Mouse (Mus musculus) thymus, postnatal 10 days (tissue): ENCODE results near the gene Tmem50a.

Experiments used
- DNase-seq, 2 experiments: peaks; one replicate each; pipeline ENCODE4 v3.0.0; 2021; ENCODE audit warnings: low spot score in 2 of 2

The Tmem50a gene

DNA sequence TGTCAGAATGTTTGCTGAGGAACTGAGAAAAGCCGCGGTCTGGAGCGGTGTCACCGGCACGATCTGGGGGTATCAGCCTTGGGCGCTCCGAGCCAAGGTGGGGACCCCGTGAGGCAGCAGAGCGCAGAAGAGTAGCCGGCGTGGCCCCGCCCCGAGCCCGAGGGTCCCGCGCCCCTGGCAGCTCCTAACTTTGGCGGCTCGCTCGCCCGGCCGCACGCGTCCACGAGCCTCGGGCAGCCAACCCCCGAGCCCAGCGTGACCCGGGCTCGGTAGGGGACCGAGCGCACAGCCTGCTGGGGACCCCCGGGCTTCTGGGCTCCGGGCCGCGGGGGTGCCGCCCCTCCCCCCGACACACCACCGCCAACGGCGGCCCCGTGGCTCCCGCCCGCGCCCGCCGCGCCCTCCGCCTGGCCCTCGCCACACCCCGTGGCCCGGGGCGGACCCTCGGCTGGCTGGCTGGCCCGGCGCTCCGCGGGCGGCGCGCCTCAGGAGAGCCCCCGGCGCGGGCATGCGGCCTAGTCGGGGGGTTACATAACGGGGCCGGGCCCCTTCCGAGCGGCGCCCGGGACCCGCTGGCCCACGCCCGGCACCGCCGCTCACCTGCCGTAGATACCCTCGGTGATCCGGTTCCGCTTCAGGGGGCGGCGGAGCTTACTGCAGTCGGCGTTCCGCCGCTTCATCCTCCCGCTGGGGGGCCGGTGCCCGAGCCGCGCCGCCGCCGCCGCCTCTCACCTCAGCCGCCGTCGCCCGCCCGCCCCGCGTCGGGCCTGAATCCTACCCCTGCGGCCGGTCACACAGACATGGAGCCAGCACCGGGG lies 62.2 kb downstream of the Tmem50a start:
- DNase-seq: peak; percentile 40 to 50

DNA sequence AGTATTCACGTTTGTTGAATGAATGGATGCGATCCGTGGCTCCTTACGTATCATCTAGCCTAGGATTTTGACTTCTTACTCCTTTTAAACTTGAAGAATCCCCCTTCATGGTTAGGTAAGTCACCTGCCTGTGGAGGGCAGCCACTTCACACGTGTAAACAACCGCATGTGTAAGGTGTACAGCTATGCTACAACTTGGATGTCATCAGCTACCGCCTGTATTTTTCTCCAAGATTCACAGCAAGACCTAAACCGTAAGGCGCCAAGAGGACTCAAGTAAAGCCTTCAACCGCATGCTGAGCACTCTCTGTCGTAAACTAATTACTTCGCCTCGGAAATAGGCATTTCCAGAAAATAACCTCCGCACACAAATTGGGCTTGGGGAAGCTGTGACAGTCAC lies 62.9 kb downstream of the Tmem50a start:
- DNase-seq: no peak

DNA sequence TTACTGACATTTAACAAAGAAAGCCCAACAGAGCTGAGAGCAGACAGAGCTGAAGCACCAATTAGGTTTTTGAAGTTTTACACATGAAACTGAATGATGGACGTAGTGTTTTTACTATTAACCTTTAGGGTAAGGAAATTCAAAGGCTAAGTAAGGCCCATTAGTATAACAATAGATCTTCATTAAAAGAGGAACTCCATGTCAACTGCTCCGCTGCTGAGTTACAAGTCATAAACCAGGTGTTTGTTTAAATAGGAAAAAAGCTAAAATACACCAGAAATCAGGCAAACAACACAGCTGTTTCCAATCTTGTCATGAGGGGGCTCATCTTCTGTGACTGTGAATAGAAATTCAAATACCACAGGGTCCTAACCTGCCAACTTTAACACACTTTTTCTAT lies 63.6 kb downstream of the Tmem50a start:
- no peak for DNase-seq

DNA sequence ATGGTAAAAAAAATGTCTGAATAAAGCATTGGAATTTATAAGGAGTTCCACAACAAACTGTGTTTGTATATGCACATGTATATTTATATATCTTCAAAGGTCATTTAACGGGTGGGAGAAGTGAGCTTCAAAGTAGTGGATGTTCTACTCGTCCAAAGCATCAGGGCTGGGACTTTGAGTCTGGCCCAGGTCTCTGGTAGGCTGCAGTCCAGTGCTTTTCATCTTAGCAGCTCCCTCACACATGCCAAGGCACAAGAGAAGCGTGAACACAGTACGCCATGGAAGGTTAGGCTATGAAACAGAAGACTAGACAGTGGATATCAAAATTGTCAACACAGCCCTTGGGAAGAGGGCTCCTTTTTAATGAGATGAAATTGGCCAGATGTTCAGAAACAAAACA lies 64.3 kb downstream of the Tmem50a start:
- DNase-seq: no peak
